Mouse (Mus musculus) thymus, adult 2 months (tissue): ENCODE data around the gene Prkag1. TPM values are rescaled to one million over a fixed set of nuclear protein-coding genes. Genes with fewer than 3 reads are reported as not detected.

Experiments used
- DNase-seq: peaks from one replicate; pipeline ENCODE4 v3.0.0; 2021
- H3K27ac ChIP-seq: fragments of 200-500 bp; 2 replicates; pipeline ENCODE4 v1.5.1; 2012; ENCODE audit warnings: low read length, control low read depth; ENCODE audit not compliant: control insufficient read depth, insufficient read depth
- H3K27me3 ChIP-seq: fragments of 200-500 bp; 2 replicates; pipeline ENCODE4 v1.6.1; 2012; ENCODE audit warnings: mild to moderate bottlenecking, low read length, moderate library complexity, mixed read lengths; ENCODE audit not compliant: control insufficient read depth, insufficient read depth
- H3K36me3 ChIP-seq: fragments of 200-500 bp; 2 replicates; pipeline ENCODE4 v1.6.1; 2012; ENCODE audit warnings: mild to moderate bottlenecking, low read length, moderate library complexity; ENCODE audit not compliant: control insufficient read depth, insufficient read depth
- H3K4me1 ChIP-seq: fragments of 200-500 bp; replicated peaks from 2 replicates; pipeline ENCODE4 v1.6.1; 2012; ENCODE audit warnings: low read length; ENCODE audit not compliant: control insufficient read depth, insufficient read depth
- H3K4me3 ChIP-seq: fragments of 200-500 bp; 2 replicates; pipeline ENCODE4 v1.5.1; 2012; ENCODE audit warnings: mild to moderate bottlenecking, low read length, control low read depth, moderate library complexity; ENCODE audit not compliant: control insufficient read depth, insufficient read depth
- CTCF ChIP-seq: fragments of 200-500 bp; IDR thresholded peaks from 2 replicates; pipeline ENCODE4 v1.5.1; 2012; ENCODE audit warnings: mild to moderate bottlenecking, control low read depth, low read length, moderate library complexity, borderline replicate concordance; ENCODE audit not compliant: control insufficient read depth, poor library complexity, insufficient read depth; ENCODE audit errors: extremely low read depth
- POLR2A ChIP-seq: fragments of 200-500 bp; IDR thresholded peaks from 2 replicates; pipeline ENCODE4 v1.6.1; 2012; ENCODE audit warnings: mild to moderate bottlenecking, low read length, control low read depth, moderate library complexity; ENCODE audit not compliant: control insufficient read depth, poor library complexity, insufficient read depth; ENCODE audit errors: extremely low read depth
- WGBS: fragments of 180-500 bp; shearing (Covaris S2); methylation state at CpG from one replicate; pipeline ENCODE4 v1.1.7; 2018; 5-methylcytosine and 5-hydroxymethylcytosine counted together
- polyA plus RNA-seq: library from polyadenylated mRNA; depleted of rRNA; stranded (reverse); fragments of >200 nt; gene quantifications from 2 replicates; pipeline ENCODE4 v1.2.3, GENCODE M21; 2012; rRNA removed

Prkag1 gene
- polyA plus RNA-seq, result 90.7 and 105 TPM in 2 replicates

- peaks cover 23% of the 10 kb centered on the region for H3K36me3 ChIP-seq
- H3K27ac ChIP-seq, result peak within 1 kb of the TSS; percentile 90
- under 1% methylated on average over 65 of the region's 66 CpGs for WGBS
- H3K27me3 ChIP-seq, result no peaks in the 10 kb centered on the region
- peaks cover 17% of the 10 kb centered on the region for H3K4me1 ChIP-seq
- peak within 1 kb of the TSS; percentile 80 for H3K4me3 ChIP-seq
- TF ChIP-seq POLR2A (peak; percentile 74), CTCF (peak; percentile 76; the same call in 1 of the 2 replicates)
- DNase-seq, result peak; percentile 98
Measured at GRCm38 (mm10) chr15:98830736-98831683, at the start of gene Prkag1. Gene Prkag1 (minus strand): TSS chr15:98831521.

- peaks cover 11% of the 10 kb centered on the region for H3K4me1 ChIP-seq
- H3K36me3 ChIP-seq, result no peaks in the 10 kb centered on the region
- no peak overlapping the region for H3K27ac ChIP-seq
- no peaks in the 10 kb centered on the region for H3K27me3 ChIP-seq
- WGBS, result 24% methylated on average over 3 of the region's 3 CpGs
- TF ChIP-seq POLR2A (no peak), CTCF (no peak)
- no peak overlapping the region for H3K4me3 ChIP-seq
- DNase-seq, result peak; percentile 68
Measured at GRCm38 (mm10) chr15:98877331-98877730, 46.0 kb upstream of the Prkag1 start.

DNA sequence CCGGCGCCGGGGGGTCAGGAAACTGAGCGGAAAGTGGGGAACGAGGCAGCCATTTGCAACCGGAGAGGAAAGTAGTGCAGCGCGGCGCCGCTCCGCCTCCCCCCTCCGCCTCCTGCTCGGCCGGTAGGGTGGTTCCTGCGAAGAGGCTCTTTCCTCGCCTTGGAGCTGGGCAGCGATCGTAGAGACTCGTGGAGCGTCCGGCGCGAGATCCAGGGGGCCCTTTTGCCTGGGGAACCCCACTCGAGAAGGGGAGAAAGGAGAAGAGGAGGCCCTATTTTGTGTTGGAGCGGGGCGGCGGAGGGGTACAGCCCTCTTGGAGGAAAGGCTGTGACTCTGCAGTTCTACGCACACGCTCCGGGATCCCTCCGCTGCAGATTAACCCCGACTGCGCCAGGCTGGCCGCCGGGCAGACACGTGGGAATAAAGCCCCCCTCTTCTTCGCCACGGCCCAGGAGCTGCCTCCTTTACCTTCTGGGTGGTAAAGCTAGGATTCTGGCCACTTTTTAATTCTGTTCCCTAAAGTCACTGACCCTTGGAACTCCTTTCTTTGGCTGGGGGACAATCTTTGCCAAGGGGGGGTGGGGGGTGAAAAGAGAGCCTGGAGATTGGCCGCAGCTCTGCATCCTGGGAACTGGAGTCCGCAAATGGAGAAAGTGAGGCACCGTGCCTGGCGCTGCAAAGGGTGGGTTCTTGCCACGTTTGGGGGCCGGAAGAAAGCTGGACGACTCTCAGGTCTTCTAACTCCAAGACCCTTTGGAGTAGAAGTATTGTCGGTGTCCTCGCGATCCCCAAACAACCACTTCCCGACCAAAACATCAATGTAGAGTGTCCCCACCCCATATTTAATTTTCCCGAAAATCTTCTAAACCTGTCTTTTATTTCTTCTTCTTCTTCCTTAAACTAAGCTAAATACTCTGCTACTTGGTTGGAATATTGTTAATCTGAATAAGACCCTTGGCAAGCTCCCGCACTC is 40.9 kb upstream of the Prkag1 start:
- peak; percentile 91 for DNase-seq
- peak overlapping the region; percentile 84 for H3K27ac ChIP-seq
- no peaks in the 10 kb centered on the region for H3K36me3 ChIP-seq
- peak overlapping the region; percentile 98 for H3K4me3 ChIP-seq
- TF ChIP-seq CTCF, result peak; percentile 49; the same call in 1 of the 2 replicates
- TF ChIP-seq POLR2A, result peak; percentile 44; the same call in 1 of the 2 replicates
- H3K4me1 ChIP-seq, result peaks cover 26% of the 10 kb centered on the region
- 2% methylated on average over 51 of the region's 51 CpGs for WGBS
- H3K27me3 ChIP-seq, result no peaks in the 10 kb centered on the region

- Histone ChIP-seq H3K27ac (peak within 1 kb of the TSS; percentile 84), H3K27me3 (no peaks in the 10 kb centered on the region), H3K4me1 (peaks cover 27% of the 10 kb centered on the region), H3K36me3 (peaks cover 4% of the 10 kb centered on the region), H3K4me3 (peak within 1 kb of the TSS; percentile 98)
- TF ChIP-seq CTCF (0 out of 2 replicates have a peak, but pooled peaks have one; percentile 38), POLR2A (no peak; the same call in 1 of the 2 replicates)
- peak; percentile 48 for DNase-seq
- WGBS, result under 1% methylated on average over 82 of the region's 94 CpGs
Measured at GRCm38 (mm10) chr15:98871070-98871915, 40.0 kb upstream of the Prkag1 start, which contains the start of gene Kmt2d. Gene Kmt2d (minus strand): TSS chr15:98871204.

GRCm38 (mm10) chr15:98870179-98871069 is 39.1 kb upstream of the Prkag1 start:
- Histone ChIP-seq H3K4me3 (peak overlapping the region; percentile 98), H3K36me3 (peaks cover 7% of the 10 kb centered on the region), H3K27me3 (no peaks in the 10 kb centered on the region), H3K4me1 (peaks cover 27% of the 10 kb centered on the region), H3K27ac (peak overlapping the region; percentile 84; the same call in 1 of the 2 replicates)
- DNase-seq, result peak; percentile 40
- TF ChIP-seq POLR2A (no peak), CTCF (no peak)
- WGBS, result under 1% methylated on average over 16 of the region's 16 CpGs
